Mouse (Mus musculus) cerebellum, postnatal 14 days (tissue): ENCODE data around the gene Ltbp2.
A peak's percentile ranks its signal among the peaks of the same experiment; 100 is the strongest.

Experiments used
- DNase-seq, 2 experiments: peaks; one replicate each; pipeline ENCODE4 v3.0.0; 2021; ENCODE audit warnings: mixed read lengths in 2 of 2

Gene Ltbp2

GRCm38 (mm10) chr12:84801532-84802110, 74.7 kb downstream of the Ltbp2 start:
- no peak for DNase-seq

GRCm38 (mm10) chr12:84800419-84800818, 75.9 kb downstream of the Ltbp2 start:
- no peak for DNase-seq

GRCm38 (mm10) chr12:84799086-84799485, 77.2 kb downstream of the Ltbp2 start:
- no peak for DNase-seq

GRCm38 (mm10) chr12:84794647-84795046, 81.7 kb downstream of the Ltbp2 start:
- DNase-seq = no peak

- DNase-seq = no peak
Observed at GRCm38 (mm10) chr12:84792629-84793028, 83.7 kb downstream of the Ltbp2 start.

- DNase-seq = no peak
Observed at GRCm38 (mm10) chr12:84790853-84791252, 85.5 kb downstream of the Ltbp2 start.

- peak; percentile 42 to 61 for DNase-seq
Observed at GRCm38 (mm10) chr12:84786091-84786490, 90.2 kb downstream of the Ltbp2 start.

- DNase-seq = peak; percentile 94 to 96
Observed at GRCm38 (mm10) chr12:84784604-84785381, 91.5 kb downstream of the Ltbp2 start.

GRCm38 (mm10) chr12:84776229-84776628, 100.1 kb downstream of the Ltbp2 start:
- DNase-seq = no peak

- DNase-seq = peak; percentile 25 to 28
Observed at GRCm38 (mm10) chr12:84774376-84774775, 102.0 kb downstream of the Ltbp2 start.

GRCm38 (mm10) chr12:84773476-84773875, 102.9 kb downstream of the Ltbp2 start:
- DNase-seq = no peak

- DNase-seq = peak; percentile 96 to 97
Observed at GRCm38 (mm10) chr12:84772726-84773441, 103.4 kb downstream of the Ltbp2 start, which contains the start of the genes Npc2 and Isca2. Npc2 (minus strand) TSS chr12:84773152. Isca2 (plus strand) TSS chr12:84773251.

GRCm38 (mm10) chr12:84771981-84772520, 104.3 kb downstream of the Ltbp2 start:
- DNase-seq = peak in 1 of 2 experiments; percentile 20

GRCm38 (mm10) chr12:84769624-84770023, 106.7 kb downstream of the Ltbp2 start:
- no peak for DNase-seq

GRCm38 (mm10) chr12:84767510-84767909, 108.8 kb downstream of the Ltbp2 start:
- DNase-seq = no peak

- DNase-seq = no peak
Observed at GRCm38 (mm10) chr12:84766113-84766735, 110.1 kb downstream of the Ltbp2 start.

- no peak for DNase-seq
Observed at GRCm38 (mm10) chr12:84765506-84765905, 110.8 kb downstream of the Ltbp2 start.

- no peak for DNase-seq
Observed at GRCm38 (mm10) chr12:84764756-84765155, 111.6 kb downstream of the Ltbp2 start.

GRCm38 (mm10) chr12:84763577-84764218, 112.6 kb downstream of the Ltbp2 start:
- DNase-seq = no peak

- no peak for DNase-seq
Observed at GRCm38 (mm10) chr12:84762532-84762931, 113.8 kb downstream of the Ltbp2 start.

GRCm38 (mm10) chr12:84759063-84759462, 117.3 kb downstream of the Ltbp2 start:
- DNase-seq = no peak

- DNase-seq = no peak
Observed at GRCm38 (mm10) chr12:84756016-84756415, 120.3 kb downstream of the Ltbp2 start.
